ENCODE assay signal across 11 mouse cellular contexts in the genomic region with DNA sequence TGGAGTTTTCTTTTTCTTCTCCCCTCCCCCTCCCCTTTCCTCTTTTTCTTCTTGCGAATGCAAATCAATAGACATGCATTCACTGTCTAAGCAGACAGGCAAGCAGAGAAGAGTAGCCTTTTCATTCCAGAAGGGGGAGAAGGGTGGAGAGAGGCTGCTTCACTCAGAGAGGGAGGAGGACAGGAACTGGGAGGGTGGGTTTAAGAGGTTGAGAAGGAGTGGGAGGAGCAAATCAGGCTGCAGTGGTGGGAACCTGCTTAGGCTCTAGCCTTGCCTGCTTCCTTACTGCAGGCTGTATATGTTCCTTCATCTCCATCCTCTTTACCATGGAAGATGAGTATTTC. TPM values are rescaled to one million over a fixed set of nuclear protein-coding genes. Genes with fewer than 3 reads are reported as not detected.
DNase-seq lines count a peak whose midpoint lies in the region; ATAC-seq and TF ChIP-seq lines count a peak whose summit lies in the region.
"Had no signal": no experiment of that assay in that cellular context is flagged by ENCODE, and none has a peak within 500 bp of the region (broad histone marks: within the 10 kb centered on the region; RNA-seq: fewer than 3 reads in every experiment).

No protein-coding gene starts in this region.

- no peak overlapping the region for H3K4me2 ChIP-seq in forebrain, embryonic 15.5 days (replicated peaks)
- no peak overlapping the region for H3K4me2 ChIP-seq in embryonic facial prominence, embryonic 11.5 days (ENCODE audit: low read depth, low read length)
- H3K4me2 ChIP-seq in hindbrain, postnatal 0 days (ENCODE audit: low read depth, low read length) = no peak overlapping the region
- no peak overlapping the region for H3K4me2 ChIP-seq in neural tube, embryonic 14.5 days (ENCODE audit: low read depth, low read length)
- H3K4me2 ChIP-seq: intestine, embryonic 15.5 days had no signal

- no peaks in the 10 kb centered on the region for H3K27me3 ChIP-seq in forebrain, embryonic 10.5 days (ENCODE audit: poor library complexity, severe bottlenecking)
- H3K27me3 ChIP-seq in forebrain, embryonic 15.5 days = no peaks in the 10 kb centered on the region
- H3K27me3 ChIP-seq in embryonic facial prominence, embryonic 11.5 days (ENCODE audit: control insufficient read depth, insufficient read depth, low read length) = no peaks in the 10 kb centered on the region
- H3K27me3 ChIP-seq in hindbrain, postnatal 0 days (ENCODE audit: insufficient read depth, low read length) = no peaks in the 10 kb centered on the region
- H3K27me3 ChIP-seq in neural tube, embryonic 14.5 days (ENCODE audit: control insufficient read depth, insufficient read depth, low read length) = peaks cover 4% of the 10 kb centered on the region; the same call in 1 of the 2 replicates
- H3K27me3 ChIP-seq: intestine, embryonic 15.5 days had no signal

- H3K27ac ChIP-seq in forebrain, embryonic 10.5 days = peak overlapping the region; percentile 59
- no peak overlapping the region for H3K27ac ChIP-seq in forebrain, embryonic 15.5 days (replicated peaks)
- no peak overlapping the region for H3K27ac ChIP-seq in embryonic facial prominence, embryonic 11.5 days (replicated peaks; ENCODE audit: low read depth, low read length)
- no peak overlapping the region for H3K27ac ChIP-seq in hindbrain, postnatal 0 days
- no peak overlapping the region for H3K27ac ChIP-seq in neural tube, embryonic 14.5 days (ENCODE audit: low read depth, low read length)
- no peak overlapping the region for H3K27ac ChIP-seq in left cerebral cortex, adult 2 months
- H3K27ac ChIP-seq: intestine, embryonic 15.5 days; macrophage had no signal

- ATAC-seq in forebrain, embryonic 15.5 days (replicated peaks) = no peak
- ATAC-seq in embryonic facial prominence, embryonic 11.5 days (replicated peaks; ENCODE audit: insufficient number of reproducible peaks, low FRiP score, low TSS enrichment, low read depth) = peak; percentile 79
- peak; percentile 78 for ATAC-seq in hindbrain, postnatal 0 days
- ATAC-seq in neural tube, embryonic 14.5 days (ENCODE audit: low read depth) = peak; percentile 51; the same call in 1 of the 2 replicates
- ATAC-seq: intestine, embryonic 15.5 days had no signal

- intact Hi-C loops in left cerebral cortex, adult 2 months (cut with DNase I) = no loop called here

- TF ChIP-seq CTCF in hindbrain, postnatal 0 days (IDR thresholded peaks at IDR 0.05; ENCODE audit: low read depth) = no peak
- TF ChIP-seq CTCF in left cerebral cortex, adult 2 months (IDR thresholded peaks at IDR 0.05) = no peak

- H3K4me1 ChIP-seq in forebrain, embryonic 10.5 days = peaks cover 22% of the 10 kb centered on the region
- H3K4me1 ChIP-seq in forebrain, embryonic 15.5 days = peaks cover 7% of the 10 kb centered on the region
- H3K4me1 ChIP-seq in embryonic facial prominence, embryonic 11.5 days (ENCODE audit: control insufficient read depth, insufficient read depth, low read length) = no peaks in the 10 kb centered on the region
- no peaks in the 10 kb centered on the region for H3K4me1 ChIP-seq in hindbrain, postnatal 0 days (ENCODE audit: insufficient read depth, low read length)
- no peaks in the 10 kb centered on the region for H3K4me1 ChIP-seq in neural tube, embryonic 14.5 days (ENCODE audit: control insufficient read depth, insufficient read depth, low read length)
- H3K4me1 ChIP-seq: intestine, embryonic 15.5 days had no signal

- no peaks in the 10 kb centered on the region for H3K9me3 ChIP-seq in forebrain, embryonic 10.5 days
- no peaks in the 10 kb centered on the region for H3K9me3 ChIP-seq in forebrain, embryonic 15.5 days
- no peaks in the 10 kb centered on the region for H3K9me3 ChIP-seq in embryonic facial prominence, embryonic 11.5 days (replicated peaks; ENCODE audit: control insufficient read depth, low read length)
- H3K9me3 ChIP-seq in hindbrain, postnatal 0 days (ENCODE audit: low read length) = no peaks in the 10 kb centered on the region
- no peaks in the 10 kb centered on the region for H3K9me3 ChIP-seq in neural tube, embryonic 14.5 days (ENCODE audit: control insufficient read depth, low read length)
- H3K9me3 ChIP-seq: intestine, embryonic 15.5 days had no signal

- H3K4me3 ChIP-seq in forebrain, embryonic 10.5 days = no peak overlapping the region
- H3K4me3 ChIP-seq in forebrain, embryonic 15.5 days = no peak overlapping the region
- H3K4me3 ChIP-seq in embryonic facial prominence, embryonic 11.5 days (ENCODE audit: low read depth, low read length) = no peak overlapping the region
- no peak overlapping the region for H3K4me3 ChIP-seq in hindbrain, postnatal 0 days (ENCODE audit: low read length)
- H3K4me3 ChIP-seq in neural tube, embryonic 14.5 days (ENCODE audit: low read depth, low read length) = no peak overlapping the region
- H3K4me3 ChIP-seq in left cerebral cortex, adult 2 months = no peak overlapping the region
- H3K4me3 ChIP-seq: intestine, embryonic 15.5 days had no signal

- 0% methylated on average over 1 of the region's 1 CpGs for WGBS in forebrain, embryonic 10.5 days
- 0% methylated on average over 1 of the region's 1 CpGs for WGBS in forebrain, embryonic 15.5 days
- 0% methylated on average over 1 of the region's 1 CpGs for WGBS in embryonic facial prominence, embryonic 11.5 days
- WGBS in hindbrain, postnatal 0 days = 15% methylated on average over 1 of the region's 1 CpGs
- WGBS in neural tube, embryonic 14.5 days = 0% methylated on average over 1 of the region's 1 CpGs

- no peak overlapping the region for H3K9ac ChIP-seq in forebrain, embryonic 15.5 days (replicated peaks)
- H3K9ac ChIP-seq in embryonic facial prominence, embryonic 11.5 days (replicated peaks; ENCODE audit: low read length) = no peak overlapping the region
- no peak overlapping the region for H3K9ac ChIP-seq in hindbrain, postnatal 0 days (replicated peaks; ENCODE audit: low read length)
- no peak overlapping the region for H3K9ac ChIP-seq in neural tube, embryonic 14.5 days (replicated peaks; ENCODE audit: low read depth, low read length)
- H3K9ac ChIP-seq: intestine, embryonic 15.5 days had no signal

- DNase-seq in forebrain, embryonic 10.5 days (ENCODE audit: extremely low spot score, low spot score) = peak; percentile 20
- peak; percentile 52 for DNase-seq in embryonic facial prominence, embryonic 11.5 days (ENCODE audit: low spot score)
- DNase-seq in hindbrain, postnatal 0 days (ENCODE audit: low spot score) = peak; percentile 39
- no peak for DNase-seq in ovary, postnatal 10 days (ENCODE audit: low spot score)
- no peak for DNase-seq in left cerebral cortex, adult 2 months (ENCODE audit: extremely low spot score in 1 of 2, low spot score in 2 of 2)
- DNase-seq in thymus, postnatal 0 days (ENCODE audit: low spot score) = no peak

- H3K36me3 ChIP-seq in forebrain, embryonic 10.5 days (replicated peaks) = no peaks in the 10 kb centered on the region
- H3K36me3 ChIP-seq in forebrain, embryonic 15.5 days = no peaks in the 10 kb centered on the region
- H3K36me3 ChIP-seq in embryonic facial prominence, embryonic 11.5 days (replicated peaks; ENCODE audit: control insufficient read depth, insufficient read depth, low read depth, low read length) = no peaks in the 10 kb centered on the region
- no peaks in the 10 kb centered on the region for H3K36me3 ChIP-seq in hindbrain, postnatal 0 days (ENCODE audit: insufficient read depth, low read length)
- H3K36me3 ChIP-seq in neural tube, embryonic 14.5 days (ENCODE audit: control insufficient read depth, insufficient read depth, low read length) = no peaks in the 10 kb centered on the region
- H3K36me3 ChIP-seq: intestine, embryonic 15.5 days had no signal

RNA-seq across cellular contexts. Expression of a gene that starts 8.6 kb away (rescaled TPM):
- 1.1 and 1.4 TPM in 2 replicates for polyA plus RNA-seq in forebrain, embryonic 10.5 days (2016; fragmentation: Nextera tagmentation; extraction: Ambion mirVana)
- 46.2 and 54.4 TPM in 2 replicates for polyA plus RNA-seq in forebrain, embryonic 15.5 days (2015; fragmentation: Nextera tagmentation; extraction: Ambion mirVana)
- 1.7 and 2.3 TPM in 2 replicates for polyA plus RNA-seq in embryonic facial prominence, embryonic 11.5 days (2014; fragmentation: Nextera tagmentation; extraction: Ambion mirVana)
- 88.2 and 102 TPM in 2 replicates for total RNA-seq in hindbrain, postnatal 0 days (2014; rRNA removed)
- 48.3 and 51.3 TPM in 2 replicates for polyA plus RNA-seq in hindbrain, postnatal 0 days (2015; fragmentation: Nextera tagmentation; extraction: Ambion mirVana)
- 33.8 and 49.3 TPM in 2 replicates for polyA plus RNA-seq in neural tube, embryonic 14.5 days (2014; fragmentation: Nextera tagmentation; extraction: Ambion mirVana)
- total RNA-seq in left cerebral cortex, adult 2 months (2021) = 100 to 1,000 TPM; 250 to 251 TPM
- polyA plus RNA-seq in thymus, postnatal 0 days (2015; fragmentation: Nextera tagmentation; extraction: Ambion mirVana) = 9.0 and 10.8 TPM in 2 replicates
- total RNA-seq: granulocyte monocyte progenitor cell, adult 5-6 weeks had no signal
- polyA plus RNA-seq: macrophage had no signal

Comparison
In these comparisons a context has a peak if more than half of its experiments do, and no peak if none do; other contexts are left out.
1. DNase-seq: peak in forebrain, embryonic 10.5 days (single experiment), embryonic facial prominence, embryonic 11.5 days (single experiment) and hindbrain, postnatal 0 days (single experiment); none in ovary, postnatal 10 days (single experiment), left cerebral cortex, adult 2 months (0 of 2) and thymus, postnatal 0 days (single experiment).